Mouse (Mus musculus) lung, postnatal 10 days (tissue): ENCODE results near the gene Disp1.

Experiments used
- DNase-seq: peaks from one replicate; pipeline ENCODE4 v3.0.0; 2021

Gene Disp1

DNA sequence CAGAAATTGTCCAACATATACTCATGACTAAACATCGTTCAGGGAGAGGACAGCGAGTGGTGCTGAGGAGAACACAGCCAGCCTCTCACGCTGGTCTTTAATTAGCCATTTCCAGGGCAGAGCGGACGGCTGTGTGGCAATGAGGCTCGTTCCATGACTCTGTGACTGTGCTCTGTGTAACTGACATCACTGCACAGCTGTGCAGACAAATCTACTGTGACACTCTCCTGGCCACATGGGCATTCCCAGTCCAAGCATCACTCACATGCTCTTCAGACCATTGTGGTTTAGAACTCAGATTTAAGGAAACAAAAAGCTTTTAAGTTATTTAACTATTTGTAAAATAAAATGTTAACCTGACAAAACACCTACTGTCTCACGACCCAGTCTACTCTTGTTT, 62.1 kb downstream of the Disp1 start:
- DNase-seq, result no peak

DNA sequence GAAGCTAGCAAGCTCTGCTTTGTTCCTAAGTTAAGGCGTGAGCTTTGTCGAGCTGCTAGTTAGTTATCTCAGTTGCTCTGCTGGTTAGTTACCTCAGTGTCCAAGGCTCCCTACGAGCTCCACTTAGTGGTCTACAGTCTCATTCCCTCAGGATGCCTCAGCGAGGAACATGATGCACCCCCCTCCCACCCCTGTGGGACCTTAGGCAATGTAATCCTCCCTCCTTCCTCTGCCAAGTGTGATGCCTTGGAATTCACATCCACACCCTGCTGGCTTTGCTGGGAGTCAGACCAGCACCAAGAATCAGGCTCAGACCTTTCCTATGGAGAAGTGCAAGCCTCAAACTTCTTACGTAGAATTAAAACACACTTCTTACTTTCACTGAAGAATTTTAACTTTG, 65.7 kb downstream of the Disp1 start:
- DNase-seq, result peak; percentile 24

DNA sequence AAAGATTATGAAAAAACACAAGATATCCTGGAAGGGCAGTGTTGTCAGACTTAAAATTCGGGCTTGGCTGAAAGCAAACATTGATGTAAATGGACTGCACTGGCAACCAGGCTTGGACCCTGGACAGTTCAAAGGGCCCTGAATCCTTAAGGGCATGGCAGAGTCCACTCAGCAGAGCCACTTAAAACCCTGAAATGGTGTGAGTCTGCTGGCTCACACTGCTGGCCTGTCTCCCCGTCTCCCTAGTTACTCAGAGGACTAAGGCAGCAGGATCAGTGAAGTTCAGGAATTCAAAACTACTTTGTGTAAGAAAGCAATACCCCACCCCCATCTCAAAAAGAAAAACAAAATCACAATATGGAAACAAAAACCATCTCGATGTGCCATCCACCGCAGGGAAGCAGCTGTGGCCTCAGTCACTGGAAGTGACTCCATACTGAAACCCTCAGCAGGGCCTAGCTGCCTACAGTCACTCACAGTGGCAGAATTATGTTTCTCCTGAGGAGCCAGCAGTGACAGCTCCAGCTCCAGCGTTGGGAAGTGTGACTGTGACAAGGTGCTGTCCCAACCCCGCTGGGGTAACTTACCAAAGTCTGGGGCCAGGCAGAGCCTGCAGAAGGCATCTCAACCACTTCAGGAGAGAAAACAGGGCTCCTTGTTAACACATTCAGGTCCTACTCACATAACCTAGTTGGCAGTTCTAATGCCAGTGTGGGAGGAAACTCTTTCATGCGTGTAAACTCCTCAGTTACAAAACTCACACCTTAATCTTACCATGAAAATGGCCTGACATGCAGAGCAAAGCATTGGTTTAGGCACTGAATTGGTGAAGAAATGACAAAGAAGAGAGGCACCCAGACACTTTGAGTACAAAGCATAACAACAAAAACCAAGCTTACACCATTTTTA, 66.8 kb downstream of the Disp1 start:
- DNase-seq, result no peak

DNA sequence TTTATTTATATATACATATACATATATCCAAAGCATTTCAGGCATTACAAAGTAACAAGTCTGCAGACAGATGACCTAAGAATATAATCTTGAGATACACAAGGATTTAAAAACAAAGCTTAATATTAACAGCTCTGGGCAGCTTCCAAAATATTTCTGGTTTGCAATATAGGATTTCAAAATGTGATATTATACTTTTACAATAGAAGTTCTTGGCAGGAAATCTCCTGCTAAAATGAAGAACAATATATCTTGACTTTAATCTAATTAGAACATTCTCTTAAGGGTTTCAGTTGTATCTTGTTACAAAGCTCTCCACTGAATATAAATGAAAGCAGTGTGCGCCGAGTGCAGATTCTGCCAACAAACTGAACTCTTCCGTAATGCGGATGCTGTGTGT, 68.0 kb downstream of the Disp1 start:
- DNase-seq, result no peak

DNA sequence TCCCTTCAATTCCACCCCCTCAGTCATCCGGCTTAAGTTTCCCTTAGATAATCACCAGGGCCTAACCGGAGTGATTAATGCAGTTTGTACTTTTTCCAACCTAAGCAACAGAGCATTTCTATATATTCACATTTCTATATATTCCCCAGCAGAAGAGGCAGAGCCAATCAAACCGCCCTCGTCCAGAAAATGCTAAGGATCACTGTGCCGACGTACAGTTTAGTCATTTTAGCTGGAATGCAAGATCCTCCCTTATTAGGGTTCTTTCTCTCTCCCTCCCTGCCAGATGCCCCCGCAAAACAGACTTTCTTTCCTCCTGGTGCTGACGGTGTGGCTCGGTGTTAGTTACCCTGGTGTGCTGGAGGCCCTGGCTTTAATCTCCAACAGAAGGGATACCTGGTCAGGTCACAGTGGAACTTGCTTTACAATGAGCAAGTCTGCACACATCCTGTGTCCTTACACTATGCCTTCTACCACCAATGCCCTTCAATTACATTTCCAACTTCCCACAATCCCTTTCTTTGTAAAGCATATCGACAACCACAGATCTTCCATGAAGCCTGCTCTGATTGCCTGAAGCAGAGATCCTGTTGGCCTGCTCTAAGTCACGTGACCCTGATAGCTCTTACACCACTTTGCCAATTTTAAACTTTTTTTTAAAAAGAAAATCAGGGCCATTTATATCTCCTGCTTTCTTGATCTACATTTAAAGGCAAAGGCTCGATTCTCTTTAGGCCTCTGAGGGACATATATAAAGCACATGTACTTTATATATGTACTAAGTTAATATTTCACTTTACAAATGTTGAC, 69.6 kb downstream of the Disp1 start:
- no peak for DNase-seq

DNA sequence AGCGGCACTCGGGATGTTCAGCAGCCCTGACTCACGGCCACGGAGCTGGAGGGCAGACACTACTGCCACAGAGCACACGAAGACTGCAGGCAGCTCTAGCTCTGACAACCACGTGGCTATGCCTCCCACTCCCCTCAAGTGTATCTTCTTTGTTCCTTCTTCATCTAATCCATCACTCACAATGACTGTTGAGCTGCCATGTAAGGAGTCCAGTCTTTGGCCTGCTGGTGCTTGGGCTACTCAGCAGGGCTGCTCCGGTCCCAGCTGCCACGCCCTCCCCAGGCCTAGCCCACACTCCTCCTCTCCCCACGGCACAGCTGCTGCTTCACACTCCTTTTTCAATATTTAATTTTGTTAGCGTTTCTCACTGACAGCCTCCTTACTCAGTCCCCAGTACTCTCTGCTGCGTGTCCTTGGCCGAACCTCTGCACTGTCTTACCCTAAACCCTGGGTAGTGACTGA, 70.9 kb downstream of the Disp1 start:
- no peak for DNase-seq

DNA sequence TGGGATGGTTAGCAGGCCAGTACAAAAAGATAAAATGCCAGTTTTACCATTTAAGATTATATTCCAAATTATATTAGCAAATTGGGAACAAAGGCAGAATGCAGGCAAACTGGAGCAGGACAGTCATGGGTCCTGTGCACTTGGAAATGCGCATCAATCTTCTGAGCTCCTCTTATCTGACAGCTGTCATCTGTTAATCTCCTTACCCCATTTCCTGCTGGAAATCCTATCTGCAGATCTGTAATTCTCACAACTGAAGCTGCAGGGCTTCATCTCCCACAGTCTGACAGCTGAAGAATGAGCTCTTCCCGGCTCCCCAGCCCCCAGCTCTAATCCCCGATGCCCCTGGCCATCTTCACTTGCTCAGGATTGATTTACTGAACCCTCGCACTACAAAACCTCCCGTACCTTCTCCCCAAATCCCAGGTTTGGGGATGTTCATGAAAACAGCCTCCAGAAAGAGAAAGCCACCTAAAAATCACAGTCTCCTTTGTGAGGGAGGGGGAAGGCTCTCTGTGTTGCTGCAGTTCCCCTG, 71.7 kb downstream of the Disp1 start:
- no peak for DNase-seq

DNA sequence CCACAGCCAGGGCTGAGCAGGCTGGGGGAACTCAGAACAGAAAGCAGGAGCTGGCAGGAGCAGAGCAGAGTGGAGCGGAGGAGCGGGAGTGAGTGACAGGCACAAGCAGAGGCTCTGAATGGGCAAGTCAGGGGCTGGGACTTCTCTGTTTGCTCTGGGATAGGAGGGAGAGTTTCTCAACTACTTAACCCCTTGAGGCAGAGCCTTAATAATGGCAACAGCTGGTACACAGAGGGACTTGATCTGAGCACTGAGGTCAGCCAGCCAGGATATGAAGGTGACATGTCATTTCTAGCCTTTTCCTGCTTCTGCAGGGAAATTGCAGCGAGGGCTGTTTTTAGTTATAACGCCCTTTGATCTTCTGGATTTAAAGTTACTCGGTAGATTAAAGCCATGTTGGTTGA, 73.9 kb downstream of the Disp1 start:
- DNase-seq, result peak; percentile 77

DNA sequence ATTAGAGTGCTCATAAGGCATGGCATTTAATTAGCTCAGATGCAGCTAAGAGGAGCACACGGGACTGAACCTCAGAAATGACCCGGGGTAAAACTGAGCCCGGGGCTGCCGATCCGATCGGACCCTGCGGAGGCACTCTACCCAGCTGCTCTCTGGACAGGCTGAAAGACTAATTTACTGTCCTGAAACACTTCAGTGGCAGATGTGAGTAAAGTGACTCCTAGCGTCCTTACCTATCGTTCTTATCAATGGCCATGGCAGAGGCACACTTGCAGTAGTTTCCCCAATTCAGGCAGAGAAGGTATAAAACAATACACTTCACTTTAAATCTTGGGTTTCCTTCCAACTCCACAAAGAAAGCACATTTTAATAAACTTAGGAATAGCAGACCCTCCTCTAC, 74.5 kb downstream of the Disp1 start:
- DNase-seq, result no peak

DNA sequence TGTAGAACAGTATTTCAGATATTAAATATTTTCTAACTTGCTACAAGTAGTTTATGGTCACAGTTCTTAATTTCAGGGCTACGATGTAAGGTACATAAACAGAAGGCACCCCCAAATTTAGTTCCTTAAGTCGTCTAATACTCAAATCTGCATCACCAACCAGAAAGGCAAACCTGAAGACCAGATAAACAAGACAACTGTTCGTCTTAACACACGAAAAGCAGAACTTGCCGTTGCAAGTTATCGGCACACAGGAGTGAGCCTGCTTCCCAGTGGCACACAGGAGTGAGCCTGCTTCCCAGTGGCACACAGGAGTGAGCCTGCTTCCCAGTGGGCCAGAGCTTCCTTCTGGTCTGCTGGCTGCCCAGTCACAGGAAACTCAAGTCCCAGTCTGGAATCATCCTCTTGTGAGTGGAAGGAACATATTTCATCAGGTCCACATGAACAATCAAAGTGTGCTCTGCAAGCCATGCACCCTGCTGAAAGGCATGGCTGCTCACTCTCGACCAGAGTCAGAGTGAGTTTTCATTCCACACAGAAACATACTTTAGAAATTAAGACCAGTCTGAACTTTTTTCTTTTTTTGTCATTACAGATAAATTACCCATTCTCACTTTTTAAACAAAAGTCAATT, 75.1 kb downstream of the Disp1 start:
- DNase-seq, result no peak

DNA sequence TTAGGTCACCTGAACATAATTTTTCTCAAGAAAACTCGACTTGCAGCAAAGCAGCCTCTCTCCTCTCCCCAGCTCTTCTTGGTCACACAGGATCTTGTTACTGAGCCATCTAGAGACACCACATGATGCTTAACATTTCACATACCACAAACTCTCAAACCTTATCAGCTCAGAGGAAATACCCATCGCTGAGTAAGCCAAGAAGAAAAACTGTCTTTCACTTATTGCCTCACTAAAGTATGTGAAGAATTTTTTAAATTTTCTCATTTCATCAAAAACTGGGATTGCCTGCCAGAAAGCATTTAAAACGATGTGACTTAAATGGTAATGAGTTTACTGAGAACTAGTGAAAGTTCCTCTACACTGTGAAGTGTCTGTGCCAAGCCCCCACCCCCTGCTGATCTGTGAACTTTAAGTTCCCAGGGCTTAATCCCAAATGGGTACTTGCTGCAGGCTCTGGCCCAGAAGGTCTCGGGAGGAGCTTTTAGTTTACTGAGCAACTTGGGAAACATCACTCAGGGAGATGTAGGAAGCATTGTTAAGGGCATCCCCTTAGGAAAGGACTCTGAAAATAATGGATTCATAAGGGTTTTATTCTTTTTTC, 76.6 kb downstream of the Disp1 start:
- DNase-seq, result peak; percentile 18

DNA sequence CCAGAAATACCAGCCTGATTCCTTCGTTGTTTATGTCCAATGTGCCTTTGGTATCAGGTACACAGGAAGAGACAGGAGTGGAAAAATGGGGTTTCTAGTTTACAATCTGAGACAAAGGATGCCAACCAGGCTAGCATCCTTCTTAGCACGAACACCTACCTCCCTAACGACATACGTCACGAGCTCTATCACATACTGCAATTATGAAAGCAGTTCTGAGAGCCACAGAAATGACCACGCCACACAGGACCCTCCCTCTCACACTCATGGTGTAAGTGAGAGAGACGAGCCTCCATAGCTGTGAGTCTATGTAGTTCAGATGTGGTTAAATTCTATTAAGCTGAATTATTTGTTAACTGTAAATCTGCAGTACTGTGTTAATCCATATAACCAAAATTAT, 78.1 kb downstream of the Disp1 start:
- no peak for DNase-seq

DNA sequence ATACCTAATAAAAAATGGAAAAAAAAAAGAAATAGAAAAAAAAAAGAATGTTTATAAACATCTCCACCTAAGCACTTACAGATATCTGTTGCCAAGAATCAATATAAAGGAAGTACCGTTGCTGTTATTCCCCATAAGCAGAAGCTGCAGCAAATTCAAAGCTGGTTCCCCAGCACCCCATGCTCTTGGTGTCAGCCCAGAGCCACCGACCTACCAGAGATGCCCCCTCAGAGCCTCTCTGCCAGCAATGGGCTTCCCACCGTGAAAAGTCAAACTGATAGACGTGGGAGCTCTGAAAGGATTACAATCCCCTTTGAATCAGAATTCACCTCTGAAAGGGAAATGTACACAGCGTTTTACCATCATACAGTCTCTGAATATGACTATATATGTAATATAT, 78.8 kb downstream of the Disp1 start:
- DNase-seq, result no peak

DNA sequence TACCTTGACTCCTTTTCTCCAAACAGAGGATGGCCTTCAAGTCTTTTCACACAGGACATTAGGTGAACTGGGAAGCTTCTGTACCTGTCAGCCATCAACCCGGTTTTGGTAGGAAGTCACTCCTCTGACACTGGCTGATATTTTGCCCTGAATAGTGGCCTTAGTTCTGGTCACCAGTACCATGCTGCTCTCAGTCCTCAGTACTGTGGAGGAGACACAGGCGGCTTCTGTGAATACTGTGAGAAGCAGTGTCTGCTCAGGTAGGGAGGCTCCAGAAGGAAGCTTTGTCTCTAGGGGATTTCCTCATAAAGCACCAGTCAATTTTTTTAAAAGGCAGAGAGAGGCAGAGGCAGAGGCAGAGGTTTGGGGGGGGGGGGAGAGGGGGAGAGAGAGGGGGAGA, 80.0 kb downstream of the Disp1 start:
- DNase-seq, result no peak

DNA sequence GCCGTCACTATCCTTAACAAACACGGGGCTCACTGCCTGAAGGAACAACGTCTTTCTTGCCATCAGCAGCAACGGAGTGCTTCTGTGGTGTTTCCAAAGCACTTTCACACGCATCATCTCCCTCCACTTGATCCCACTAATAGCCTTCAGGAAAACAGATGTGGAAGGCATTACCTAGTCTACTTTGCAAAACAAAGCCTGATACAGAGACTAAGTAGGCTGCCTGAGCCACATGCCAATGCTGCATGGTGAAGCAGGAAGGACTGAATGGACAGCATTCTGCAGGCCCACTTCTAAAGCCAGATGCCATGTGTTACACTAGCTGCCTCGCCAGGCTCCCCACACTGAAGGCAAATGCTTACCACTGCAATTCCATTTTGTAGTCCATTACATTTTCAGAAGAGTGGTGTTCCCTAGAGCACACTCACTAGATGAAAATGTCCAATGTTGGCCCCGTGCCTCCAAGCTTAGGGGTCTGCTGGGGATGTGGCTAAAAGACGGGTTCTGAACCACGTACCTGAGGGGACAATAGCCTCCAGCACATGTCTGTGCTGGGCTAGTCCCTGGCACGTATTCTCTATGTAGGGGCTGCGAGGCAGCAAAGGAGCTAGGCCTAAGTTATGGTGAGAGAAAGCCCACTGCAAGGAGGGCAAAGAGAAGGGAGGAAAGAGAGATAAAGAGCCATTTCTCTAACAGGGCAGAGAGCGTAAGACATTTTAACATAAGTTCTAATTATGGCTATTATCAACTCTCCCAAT, 80.6 kb downstream of the Disp1 start:
- DNase-seq, result no peak

DNA sequence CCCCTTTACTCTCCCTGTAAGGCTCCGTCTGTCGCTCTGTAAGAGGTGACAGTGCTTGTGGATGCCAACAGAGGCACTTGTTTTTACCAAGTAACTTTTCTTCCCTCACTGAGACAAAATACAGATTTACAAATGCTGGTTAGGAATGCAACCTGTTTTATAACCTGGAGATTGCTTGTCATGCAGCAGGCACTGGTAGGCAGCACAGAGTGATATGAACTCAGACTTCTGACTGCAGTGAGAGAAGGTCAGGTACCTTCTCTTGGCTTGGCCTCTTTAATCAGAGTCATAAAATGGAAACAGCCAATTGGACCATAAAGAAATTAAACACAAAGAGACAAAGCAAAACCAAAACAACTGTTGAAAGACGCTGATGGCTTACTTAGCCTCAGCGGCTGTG, 83.2 kb downstream of the Disp1 start:
- no peak for DNase-seq

DNA sequence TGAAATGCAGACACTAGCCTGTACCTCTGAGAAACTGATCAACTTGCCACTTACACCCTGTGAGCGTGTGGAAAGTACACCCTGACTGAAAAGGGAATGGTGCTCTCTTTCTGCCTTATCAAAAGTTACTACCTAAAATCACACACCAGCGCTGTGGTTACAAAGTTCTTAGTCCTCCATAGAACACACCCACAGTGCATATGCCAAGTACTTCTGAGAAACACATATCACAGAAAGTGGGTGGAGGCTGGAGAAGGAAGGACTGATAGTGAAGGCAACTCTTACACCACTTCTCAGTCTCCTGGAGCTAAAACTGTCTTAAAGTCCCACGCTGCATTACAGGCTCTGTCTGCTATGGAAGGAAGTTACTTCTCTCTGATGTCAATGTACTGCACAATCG, 86.9 kb downstream of the Disp1 start:
- DNase-seq, result no peak

DNA sequence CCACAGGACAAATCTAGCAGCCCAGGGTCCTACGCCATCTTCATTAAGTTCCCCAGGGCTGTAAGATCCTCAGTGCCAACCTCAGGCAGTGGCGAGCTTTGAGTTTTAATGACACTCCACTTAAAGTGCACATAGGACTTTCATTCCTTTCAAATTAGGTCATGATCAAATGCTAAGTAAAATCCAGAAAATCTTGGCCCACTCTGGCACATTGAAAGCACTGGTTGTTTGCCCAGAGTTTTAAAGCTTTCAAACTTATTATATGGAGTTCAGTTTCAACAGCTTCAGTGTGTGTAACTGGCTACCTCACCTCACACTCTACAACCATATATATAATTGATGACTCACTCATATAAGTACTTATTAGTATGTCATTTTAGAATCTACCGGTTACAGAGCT, 87.9 kb downstream of the Disp1 start:
- no peak for DNase-seq

DNA sequence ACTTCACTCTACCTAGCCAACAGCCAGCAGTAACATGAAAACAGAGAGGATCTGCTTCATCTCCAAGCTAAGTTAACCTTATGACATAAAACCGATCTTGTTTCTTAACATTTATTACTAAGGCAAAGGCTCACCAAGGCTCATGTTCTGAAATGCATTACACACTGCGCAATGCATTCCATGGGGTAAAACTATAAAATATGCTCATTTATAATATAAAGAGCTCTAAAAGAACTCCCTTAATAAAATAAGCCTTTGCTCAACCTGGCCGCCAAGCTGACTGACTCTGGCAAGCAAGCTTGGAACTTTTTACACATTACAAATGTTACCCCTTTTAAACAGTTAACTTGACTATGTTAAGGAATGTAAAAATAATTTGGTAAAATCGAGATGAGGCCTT, 94.1 kb downstream of the Disp1 start:
- DNase-seq, result no peak

DNA sequence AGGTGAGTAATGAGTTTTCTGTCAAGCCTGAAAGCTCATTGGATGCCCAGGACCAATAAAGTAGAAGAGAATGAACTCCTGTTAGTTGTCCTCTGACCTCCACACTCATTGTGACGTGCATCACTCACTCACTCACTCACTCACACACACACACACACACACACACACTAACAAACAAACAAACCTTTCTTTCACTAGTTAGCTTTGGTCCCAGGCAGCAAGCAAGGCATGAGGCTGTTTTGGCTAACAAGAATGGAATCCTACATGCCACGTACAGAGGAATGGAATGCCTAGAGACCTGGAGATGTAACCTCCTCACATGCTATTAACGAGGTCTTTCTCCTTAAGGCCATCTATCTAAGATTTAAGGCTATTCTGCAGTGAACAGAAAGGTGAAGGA, 97.6 kb downstream of the Disp1 start:
- DNase-seq, result no peak

DNA sequence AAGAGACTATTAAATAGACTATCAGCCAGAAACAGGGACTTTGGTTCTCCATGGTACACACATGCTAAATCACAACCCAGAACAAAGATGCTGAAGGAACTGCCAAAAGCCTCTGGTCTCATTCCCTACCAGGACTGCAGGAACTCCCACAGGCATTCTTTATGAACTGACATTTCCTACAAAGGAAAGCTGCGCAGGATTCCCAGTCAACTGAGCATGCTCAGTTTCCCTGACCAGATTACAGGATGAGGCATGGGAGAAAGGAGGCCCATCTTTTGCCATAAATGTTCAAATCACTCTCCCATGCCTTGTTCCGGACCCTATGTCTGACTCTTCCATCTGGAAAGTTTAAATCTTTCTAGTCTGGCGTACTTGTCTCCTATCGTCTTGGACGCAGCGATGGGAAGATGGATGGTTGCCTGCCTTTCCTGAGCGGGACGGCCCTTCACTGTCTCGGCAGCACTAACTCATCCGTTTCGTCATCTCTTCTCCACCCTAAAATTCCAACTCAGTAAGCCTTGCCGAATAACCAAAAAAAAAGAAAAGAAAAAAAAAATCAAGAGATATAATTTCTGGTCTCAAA, 100.9 kb downstream of the Disp1 start:
- DNase-seq, result no peak
